Mouse (Mus musculus): ENCODE measurements at regions not wholly inside any gene's neighbourhood (a gene's known extent, or its start where the extent isn't known, plus 50 kb on each side); places are given as distances from the start of the nearest gene placed in this dataset.

GRCm38 (mm10) chr14:99614748-99615147 is 316.3 kb downstream of the Klf5 start:
- no peak for DNase-seq (ENCODE audit: low spot score)

GRCm38 (mm10) chr14:99616655-99617335 is 318.3 kb downstream of the Klf5 start:
- DNase-seq (ENCODE audit: low spot score) = no peak

- DNase-seq (ENCODE audit: low spot score) = no peak
These were observed 318.9 kb downstream of the Klf5 start for GRCm38 (mm10) chr14:99617374-99617773.

DNA sequence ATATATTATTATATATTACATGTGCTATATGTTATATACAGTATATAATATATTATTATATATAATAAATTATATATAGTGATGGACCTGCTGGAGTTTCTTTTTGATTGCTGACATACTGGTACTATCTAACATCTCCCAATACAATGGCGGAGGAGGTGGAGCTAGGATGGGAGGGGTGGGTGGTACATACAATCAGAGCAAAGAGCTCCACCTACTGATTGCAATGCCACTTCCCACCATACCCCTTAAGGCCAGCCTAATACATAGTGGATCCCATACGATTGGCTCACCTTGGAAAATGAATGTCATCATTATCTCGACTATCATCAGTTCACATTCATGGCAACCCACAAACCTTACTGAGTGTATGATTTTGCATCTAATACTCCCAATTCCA is 323.0 kb downstream of the Klf5 start:
- no peak for DNase-seq (ENCODE audit: low spot score)

DNA sequence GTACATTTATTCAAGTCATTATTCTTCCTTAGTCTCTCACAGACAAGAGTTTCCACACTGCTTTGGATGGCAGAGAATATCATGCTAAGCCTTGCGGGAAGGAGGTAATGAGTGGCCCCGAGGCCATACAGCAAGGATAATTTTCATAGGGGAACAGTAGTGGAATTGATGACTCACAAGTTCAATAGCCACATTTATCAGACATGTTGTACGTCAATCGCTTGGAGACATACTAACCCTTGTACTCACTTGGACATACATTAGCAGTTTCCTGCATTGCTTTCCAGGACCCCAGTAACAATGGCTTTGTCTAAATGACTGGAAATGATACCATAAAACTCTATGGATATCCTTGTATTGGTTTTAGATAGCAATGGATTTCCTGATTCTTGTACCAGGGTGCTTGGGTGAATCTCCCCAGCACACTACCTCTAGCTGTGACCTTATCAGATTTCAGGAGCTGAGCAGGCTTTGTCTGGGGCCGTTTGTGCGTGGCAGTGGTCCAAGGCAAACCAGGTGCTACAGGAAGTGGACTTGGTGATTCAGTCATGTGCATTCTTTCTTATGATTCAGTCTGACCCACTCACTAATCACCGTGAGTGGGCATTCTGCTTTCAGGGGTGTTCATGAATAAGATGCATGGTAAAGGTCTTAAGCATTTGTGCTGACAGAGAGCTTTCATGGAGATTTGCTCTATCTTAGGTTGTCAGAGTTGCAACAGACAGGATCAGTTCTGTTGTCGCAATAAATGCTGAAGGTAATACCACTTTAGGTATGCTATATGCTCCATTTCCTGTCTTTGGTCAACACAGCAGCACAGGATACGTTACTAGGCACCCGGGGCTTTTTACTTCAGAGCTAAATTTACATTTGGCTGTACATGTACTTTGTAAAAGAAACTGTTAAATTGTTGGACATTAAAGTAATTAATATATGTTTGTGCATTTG is 326.2 kb downstream of the Klf5 start:
- DNase-seq (ENCODE audit: low spot score) = peak; percentile 47

DNA sequence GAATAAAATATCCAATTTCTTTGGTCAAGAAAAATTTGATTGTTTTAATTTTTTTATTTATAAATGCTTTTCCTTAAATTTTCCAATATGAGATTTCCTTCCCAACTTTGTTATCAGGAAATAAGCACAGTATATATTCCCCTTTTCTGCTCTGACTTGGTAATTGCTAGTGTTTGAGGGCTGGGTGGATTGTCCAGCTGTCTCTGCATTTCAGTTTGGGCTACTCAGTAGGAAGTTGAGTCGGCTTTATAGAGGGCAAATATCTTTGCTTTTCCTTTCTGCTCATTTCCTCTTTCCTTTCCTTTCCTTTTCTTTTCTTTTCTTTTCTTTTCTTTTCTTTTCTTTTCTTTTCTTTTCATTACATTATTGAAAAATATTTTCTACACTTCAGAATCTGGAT is 329.1 kb downstream of the Klf5 start:
- no peak for DNase-seq (ENCODE audit: low spot score)

DNA sequence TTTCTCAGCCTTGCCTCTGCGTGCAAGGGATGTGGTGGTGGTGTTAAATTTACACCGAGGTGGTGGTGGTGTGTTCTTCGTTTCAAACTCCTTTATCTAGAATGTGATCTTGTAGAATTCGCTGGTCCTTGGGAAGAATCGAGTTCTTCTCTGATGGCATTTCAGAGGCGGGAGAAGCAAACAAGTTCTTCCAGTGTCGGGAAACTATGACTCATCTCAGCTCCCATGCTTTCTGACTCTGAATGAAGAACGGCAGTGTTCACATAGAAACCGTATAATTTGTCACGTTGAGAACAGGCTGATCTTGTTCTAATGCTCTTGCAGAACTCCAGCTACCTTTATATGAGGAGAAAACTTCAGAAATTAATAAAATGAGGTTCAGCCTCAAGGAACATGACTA is 332.6 kb downstream of the Klf5 start:
- DNase-seq (ENCODE audit: low spot score) = peak; percentile 13

DNA sequence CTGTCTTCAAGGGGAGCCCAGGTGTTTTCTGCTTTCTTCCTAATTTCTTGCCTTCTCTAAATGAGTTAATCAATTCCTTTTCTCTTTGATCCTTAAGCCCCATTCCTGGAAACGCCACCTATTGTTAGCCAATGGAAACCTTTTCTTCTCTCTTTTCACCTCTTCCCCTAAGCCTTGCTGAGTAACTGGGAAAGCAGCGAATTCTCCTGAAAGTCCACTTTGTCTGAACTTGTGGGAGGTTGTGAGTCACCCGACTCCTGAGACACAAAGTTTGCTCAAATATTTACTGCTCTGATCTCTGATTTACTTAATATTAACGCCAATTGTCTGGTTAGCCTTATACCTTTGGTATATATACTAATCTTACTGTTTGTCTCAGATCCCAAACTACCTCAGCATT is 334.0 kb downstream of the Klf5 start:
- DNase-seq (ENCODE audit: low spot score) = no peak

GRCm38 (mm10) chr14:99635556-99636150 is 337.2 kb downstream of the Klf5 start:
- no peak for DNase-seq (ENCODE audit: low spot score)

DNA sequence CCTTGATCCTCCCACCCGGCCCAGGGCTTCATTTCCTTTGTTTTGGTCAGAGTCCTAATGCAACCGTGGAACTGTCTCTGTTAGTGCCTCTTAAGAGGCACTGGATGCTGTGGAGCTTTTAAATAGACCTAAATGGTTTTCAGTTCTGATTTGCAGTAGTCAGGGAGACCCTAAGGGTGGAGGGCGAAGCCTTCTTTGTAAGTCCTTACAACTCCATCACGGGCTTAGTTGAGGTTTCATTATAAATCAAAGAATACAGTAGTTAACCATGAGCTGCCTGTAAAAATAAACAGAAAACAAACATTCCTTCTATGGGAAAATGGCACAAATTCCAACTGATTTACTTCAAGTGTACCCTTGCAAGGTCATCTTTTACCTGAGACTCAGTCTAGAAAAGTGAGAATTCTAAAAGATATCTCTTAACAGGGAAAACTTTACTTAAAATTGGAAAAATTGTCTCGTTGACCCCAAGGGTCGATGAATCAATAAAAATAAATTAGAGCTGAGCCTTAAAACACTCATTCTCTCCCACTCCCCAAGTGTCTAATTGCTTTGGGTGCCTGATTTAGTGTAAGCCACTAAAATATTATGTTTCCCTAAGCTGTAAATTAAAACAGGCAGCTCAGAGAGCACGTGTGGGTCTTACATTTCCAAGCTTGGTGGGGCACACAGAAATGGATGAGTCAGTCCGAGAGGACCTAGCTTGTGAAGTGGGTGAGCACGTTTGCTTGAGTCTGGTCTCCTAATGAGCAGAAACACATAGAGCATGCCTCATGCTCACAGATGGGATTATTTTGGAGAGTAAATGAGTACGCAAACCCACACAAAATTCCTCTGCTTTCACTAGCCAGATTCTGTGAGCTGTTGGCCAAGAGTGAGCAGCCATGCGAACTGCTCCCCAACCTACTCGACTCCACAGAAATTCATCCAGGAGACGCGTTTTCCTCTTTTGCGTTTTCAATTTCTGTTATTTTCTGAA is 343.3 kb downstream of the Klf5 start:
- no peak for DNase-seq (ENCODE audit: low spot score)

- no peak for DNase-seq (ENCODE audit: low spot score)
These were observed 347.8 kb downstream of the Klf5 start for GRCm38 (mm10) chr14:99646323-99646722.

- no peak for DNase-seq (ENCODE audit: low spot score)
These were observed 375.9 kb downstream of the Klf5 start for GRCm38 (mm10) chr14:99674399-99674798.

DNA sequence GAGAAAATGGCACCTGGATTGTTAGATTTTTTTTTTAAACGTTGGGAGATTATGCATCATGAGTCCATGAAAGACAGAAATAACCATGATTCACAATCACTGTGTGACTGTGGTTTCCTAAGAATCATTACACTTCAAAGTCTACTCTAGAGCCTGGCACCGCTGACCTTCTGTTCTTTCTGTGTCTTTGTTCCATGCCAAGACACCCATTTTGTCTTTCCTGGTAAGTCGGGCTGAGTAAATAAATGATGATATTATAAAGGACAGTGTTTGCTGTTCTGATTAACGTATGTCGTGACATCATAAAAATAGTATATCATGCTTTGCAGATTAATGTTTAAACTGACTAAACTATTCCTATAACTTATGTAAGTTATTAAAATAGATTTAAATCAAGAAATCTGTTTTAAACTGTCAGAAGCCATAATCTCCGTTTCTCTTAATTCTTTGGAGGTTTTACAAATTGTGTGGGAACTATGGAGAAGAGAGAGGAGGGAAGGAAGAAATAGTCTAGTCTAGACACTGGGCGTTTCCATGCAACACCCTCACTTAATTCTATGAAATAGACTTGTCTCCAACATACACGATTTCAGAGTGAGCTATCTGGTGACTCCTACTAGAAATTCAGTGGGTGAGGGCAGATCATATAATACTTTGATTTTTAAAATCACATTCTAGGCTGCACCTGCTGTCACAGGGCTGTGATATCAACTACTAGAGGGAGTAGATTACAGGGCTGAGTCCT is 388.7 kb downstream of the Klf5 start:
- no peak for DNase-seq (ENCODE audit: low spot score)

- no peak for DNase-seq (ENCODE audit: low spot score)
These were observed 389.9 kb downstream of the Klf5 start for GRCm38 (mm10) chr14:99688415-99688814.

- no peak for DNase-seq (ENCODE audit: low spot score)
These were observed 397.8 kb downstream of the Klf5 start for GRCm38 (mm10) chr14:99696301-99696700.

- DNase-seq (ENCODE audit: low spot score) = no peak
These were observed 401.1 kb downstream of the Klf5 start for GRCm38 (mm10) chr14:99699545-99699944.

DNA sequence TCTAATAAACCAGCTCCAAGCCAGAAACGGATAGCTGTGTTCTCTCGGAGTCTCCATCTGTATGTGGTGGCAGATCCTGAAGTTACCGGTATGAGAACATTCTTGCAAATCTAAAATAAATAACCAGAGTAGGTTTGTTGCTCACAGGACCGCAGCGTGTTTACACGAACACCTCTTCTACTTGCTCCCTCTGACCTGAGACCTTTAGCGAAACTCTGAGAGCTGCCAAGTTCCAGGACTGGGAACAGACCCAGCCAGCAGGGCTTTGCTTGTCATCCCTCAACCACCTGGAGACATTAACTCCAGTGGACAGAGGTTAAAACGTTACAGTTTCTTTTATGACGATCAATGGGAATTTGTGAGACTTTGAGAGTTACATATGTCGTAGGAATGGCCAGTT is 407.5 kb downstream of the Klf5 start:
- DNase-seq (ENCODE audit: low spot score) = no peak

- no peak for DNase-seq (ENCODE audit: low spot score)
These were observed 409.6 kb downstream of the Klf5 start for GRCm38 (mm10) chr14:99708066-99708465.

DNA sequence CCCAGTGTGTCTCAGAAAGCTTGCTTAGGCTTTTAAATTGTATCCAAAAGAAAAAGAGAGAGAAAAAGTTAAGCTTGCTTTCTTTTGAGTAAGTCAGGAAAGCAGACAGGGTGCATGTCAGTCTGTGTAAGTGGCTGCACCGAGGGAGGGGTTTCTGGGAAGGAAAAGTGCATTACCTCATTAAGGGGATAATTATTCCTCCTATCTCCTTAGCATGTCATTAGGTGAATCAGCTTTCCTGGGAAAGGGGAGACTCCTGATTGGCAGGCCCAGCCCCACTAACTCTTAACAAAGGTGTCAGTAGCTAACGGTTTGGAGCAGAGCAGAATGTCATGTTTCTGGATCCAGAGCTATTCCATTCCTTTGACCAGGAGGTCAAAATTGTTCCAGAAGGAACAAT is 411.3 kb downstream of the Klf5 start:
- DNase-seq (ENCODE audit: low spot score) = no peak

- DNase-seq (ENCODE audit: low spot score) = no peak
These were observed 412.2 kb downstream of the Klf5 start for GRCm38 (mm10) chr14:99710656-99711177.

DNA sequence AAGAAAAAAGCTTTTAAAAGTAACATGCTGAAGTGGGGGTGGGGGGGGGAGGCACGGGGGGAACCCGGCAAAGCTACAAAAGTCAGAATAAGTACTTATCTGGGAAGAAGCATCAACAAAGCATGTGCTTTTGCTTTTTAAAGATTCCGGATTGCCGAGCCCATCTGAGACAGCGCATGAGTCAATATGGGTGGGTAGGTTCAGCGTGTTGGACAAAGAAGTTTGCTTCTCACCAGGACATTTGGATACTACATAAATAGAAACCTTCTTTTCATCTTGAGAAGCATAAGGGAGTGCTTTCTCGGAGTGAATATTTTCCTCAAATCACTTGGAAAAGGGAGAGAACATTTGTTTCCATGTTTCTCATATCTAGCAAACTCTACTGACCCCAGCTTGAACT is 414.1 kb downstream of the Klf5 start:
- DNase-seq (ENCODE audit: low spot score) = no peak
